Mouse (Mus musculus) adrenal gland, adult 2 months (tissue): ENCODE measurements around the gene Gm33543. TPM values are rescaled to one million over a fixed set of nuclear protein-coding genes. Genes with fewer than 3 reads are reported as not detected.

Experiments used
- DNase-seq: peaks from one replicate; pipeline ENCODE4 v3.0.0; 2021
- long read RNA-seq: library from polyadenylated mRNA; stranded (forward); transcript quantifications from one replicate; pipeline ENCODE4 v2.0.0, GENCODE M21; 2021
- polyA plus RNA-seq: library from polyadenylated mRNA; depleted of rRNA; stranded (reverse); fragments of >200 nt; gene quantifications from 2 replicates; pipeline ENCODE4 v1.2.3, GENCODE M21; 2012; rRNA removed
- total RNA-seq, 2 experiments: library from RNA; stranded (reverse); gene quantifications; 2 replicates each; pipeline ENCODE4 v1.2.3; 2021

The Gm33543 gene
- total RNA-seq, result not detected
- polyA plus RNA-seq, result not detected in 2 replicates
- long read RNA-seq, result 0 reads

GRCm38 (mm10) chr10:95842789-95843637 lies at the start of gene Gm33543:
Gene Gm33543, minus strand, starts transcription at chr10:95842930.
- no peak for DNase-seq

GRCm38 (mm10) chr10:95892132-95892531 lies 49.4 kb upstream of the Gm33543 start:
- DNase-seq, result no peak

- DNase-seq, result no peak
Observed at GRCm38 (mm10) chr10:95891214-95891960, 48.7 kb upstream of the Gm33543 start.

GRCm38 (mm10) chr10:95883761-95884517 lies 41.2 kb upstream of the Gm33543 start:
- DNase-seq, result no peak

- no peak for DNase-seq
Observed at GRCm38 (mm10) chr10:95882036-95882435, 39.3 kb upstream of the Gm33543 start.

DNA sequence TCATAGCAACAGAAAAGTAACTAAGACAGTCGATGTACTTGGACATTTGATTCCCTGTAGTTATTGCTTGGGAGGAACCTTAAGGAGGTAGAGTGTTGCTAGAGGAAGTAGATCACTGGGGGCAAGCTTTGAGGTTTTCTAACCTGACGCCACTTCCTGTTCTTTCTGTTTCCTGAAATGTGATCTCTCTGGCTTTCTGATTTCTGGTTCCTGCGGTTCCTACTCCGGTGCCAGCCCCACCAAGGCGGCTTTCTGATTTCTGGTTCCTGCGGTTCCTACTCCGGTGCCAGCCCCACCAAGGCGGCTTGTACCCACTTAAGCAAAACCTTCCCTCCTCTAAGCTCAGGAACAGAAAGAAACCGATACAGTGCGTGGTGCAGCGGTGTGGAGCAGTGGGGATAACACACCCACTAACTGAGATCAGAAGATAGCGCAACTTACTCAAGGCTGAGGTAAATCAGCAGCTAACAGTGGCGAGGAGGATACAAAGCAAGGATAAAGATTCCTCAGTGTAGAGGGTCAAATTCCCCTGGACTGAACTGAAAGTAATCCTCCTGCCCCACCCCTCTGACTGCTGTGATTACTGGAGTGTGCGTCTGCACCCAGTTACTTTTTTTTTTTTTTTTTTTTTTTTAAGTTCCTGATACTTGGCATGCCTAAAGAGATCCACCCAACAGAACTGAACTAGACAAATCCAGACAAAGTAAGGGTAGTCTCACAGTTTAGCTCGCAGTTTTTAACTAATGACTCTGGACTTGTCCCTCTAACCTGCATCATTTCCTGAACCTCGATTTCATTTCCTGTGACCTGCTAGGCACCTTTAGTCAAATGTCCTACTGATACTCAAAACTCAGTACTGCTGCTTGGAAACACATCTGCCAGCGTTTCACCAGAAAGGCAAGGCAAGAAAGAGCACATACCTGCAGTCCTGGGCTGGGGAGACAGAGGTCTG lies 37.5 kb upstream of the Gm33543 start:
- no peak for DNase-seq

DNA sequence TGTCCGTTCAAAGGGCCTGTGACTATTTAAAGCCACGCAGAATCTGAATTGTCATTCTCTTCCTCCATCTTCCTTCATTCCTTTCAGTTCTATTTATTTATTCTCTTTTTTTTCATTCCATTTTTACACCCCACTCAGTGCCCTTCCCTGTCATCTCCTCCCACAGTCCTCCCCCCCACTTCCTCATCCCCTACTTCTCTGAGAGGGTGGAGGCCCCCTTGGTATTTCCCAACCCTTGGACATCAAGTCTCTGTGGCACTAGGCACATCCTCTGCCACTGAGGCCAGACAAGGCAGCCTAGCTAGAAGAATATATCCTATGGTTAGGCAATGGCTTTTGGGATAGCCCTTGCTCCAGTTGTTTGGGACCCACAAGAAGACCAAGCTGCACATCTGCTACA lies 28.1 kb upstream of the Gm33543 start:
- no peak for DNase-seq

- no peak for DNase-seq
Observed at GRCm38 (mm10) chr10:95868348-95868747, 25.6 kb upstream of the Gm33543 start.

- no peak for DNase-seq
Observed at GRCm38 (mm10) chr10:95867596-95867995, 24.9 kb upstream of the Gm33543 start.

- DNase-seq, result no peak
Observed at GRCm38 (mm10) chr10:95864349-95865124, 21.8 kb upstream of the Gm33543 start.

GRCm38 (mm10) chr10:95862664-95863063 lies 19.9 kb upstream of the Gm33543 start:
- DNase-seq, result no peak

DNA sequence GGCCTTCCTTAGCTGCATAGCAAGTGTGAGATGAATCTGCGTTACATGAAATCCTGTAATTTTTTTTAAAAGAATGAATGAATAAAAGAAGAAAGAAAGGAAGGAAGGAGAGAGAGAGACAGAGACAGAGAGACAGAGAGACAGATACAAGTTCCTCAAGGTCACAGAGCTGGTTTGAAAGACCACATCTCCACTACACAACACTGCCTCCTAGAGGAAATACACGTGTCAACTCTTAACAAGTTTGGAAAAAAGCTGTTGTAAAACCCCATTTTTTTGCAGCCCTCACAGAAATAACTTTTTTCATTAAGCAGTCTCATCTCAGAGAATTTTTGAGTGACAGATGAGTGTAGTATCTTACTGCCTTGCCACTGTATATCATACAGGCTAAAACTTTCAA lies 15.4 kb upstream of the Gm33543 start:
- peak; percentile 7 for DNase-seq

DNA sequence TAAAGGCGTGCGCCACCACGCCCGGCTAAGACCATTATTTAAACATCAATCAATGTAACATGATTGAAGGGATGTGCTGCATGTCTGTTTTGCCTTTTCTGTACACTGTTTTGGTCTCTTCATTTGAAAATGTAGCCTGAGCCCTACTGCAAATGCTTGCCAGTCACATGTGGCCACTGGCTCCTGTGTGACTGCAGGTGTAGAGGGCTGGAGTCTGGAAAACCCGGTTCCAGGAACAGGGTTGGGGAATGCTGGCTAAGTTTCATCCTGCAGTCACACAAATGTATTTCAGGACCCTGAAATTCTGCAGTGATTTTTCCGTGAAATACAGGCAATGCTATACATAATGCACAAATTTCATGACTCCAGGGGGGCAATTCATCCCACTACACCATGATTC lies 12.7 kb upstream of the Gm33543 start:
- DNase-seq, result no peak

GRCm38 (mm10) chr10:95850504-95850903 lies 7.8 kb upstream of the Gm33543 start:
- DNase-seq, result no peak

GRCm38 (mm10) chr10:95846739-95847138 lies 4.0 kb upstream of the Gm33543 start:
- DNase-seq, result no peak

DNA sequence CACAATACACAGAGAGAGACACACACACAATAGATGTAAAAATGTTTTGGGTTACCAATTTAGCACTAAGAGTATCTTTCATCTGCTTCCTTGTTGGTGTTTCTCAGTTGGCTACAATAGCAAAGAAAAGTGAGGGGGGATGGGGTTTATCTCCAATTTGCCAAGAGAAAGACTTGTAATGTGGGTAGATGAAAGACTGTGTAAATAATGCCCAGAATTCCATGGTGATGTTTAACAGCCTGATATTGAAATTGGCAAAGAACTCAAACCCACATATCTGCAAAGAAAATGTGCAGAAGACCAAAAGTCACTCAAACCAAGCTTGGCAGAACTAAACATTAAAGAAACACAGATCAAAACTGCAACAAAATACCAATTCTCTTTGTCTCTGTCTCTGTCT lies 3.6 kb upstream of the Gm33543 start:
- no peak for DNase-seq

- no peak for DNase-seq
Observed at GRCm38 (mm10) chr10:95843878-95844277, 1.1 kb upstream of the Gm33543 start.

DNA sequence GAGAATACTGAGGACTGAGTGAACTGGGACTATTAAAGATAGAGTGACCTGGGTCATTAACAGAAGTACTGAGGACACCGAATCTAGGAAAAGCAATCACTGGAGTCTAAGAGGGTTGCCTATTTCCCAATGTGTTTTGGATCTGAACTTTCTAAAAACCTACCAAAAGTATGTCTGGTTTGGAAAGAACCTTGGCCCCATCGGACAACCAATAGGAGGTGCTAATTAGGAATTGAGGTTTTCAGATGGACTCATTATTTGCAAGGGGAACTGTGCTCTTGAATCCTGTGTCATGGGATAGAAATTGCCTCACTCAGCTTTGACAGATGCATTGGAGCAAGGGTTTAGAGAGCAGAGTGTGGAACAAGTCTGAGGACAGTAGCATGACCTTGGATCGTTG lies 1.5 kb downstream of the Gm33543 start:
- DNase-seq, result no peak

DNA sequence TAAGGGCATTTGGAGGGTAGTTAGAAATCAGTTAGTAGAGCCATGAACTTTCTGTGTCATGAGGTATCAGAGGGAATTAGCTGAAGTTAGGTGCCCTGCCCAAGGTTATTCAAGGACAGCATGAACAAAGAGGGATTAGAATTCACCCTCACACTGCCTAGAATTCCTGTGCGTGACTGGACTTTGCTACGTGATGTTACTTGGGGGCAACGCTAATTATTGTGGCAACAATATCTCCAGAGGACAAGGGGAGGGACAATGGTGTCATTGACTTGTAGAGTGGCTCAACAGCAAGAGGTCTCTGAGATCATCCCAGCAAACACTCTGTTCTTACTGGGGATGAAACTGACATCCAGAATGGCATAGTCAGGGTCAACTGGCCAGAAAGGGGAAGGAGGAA lies 2.9 kb downstream of the Gm33543 start:
- no peak for DNase-seq

DNA sequence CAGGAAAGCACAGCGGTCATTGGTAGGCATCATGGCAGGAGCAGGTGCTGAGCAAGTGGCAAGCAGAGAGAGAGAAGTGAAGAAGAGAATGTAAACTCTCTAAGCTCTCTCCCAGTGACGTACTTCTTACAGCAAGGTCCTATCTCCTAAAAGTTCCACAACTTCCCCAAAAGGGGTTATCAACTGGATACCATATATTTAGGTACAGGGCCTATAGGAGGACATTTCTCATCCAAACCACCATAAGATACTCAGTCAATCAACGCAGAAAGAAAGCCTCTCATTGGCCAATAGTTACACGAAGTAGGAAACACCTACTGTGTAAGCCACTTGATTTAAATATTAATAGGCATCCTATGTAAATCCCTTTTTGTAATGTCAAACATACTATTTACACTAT lies 3.7 kb downstream of the Gm33543 start:
- DNase-seq, result no peak
